Mouse (Mus musculus): ENCODE measurements around the gene Jsrp1. TPM values are rescaled to one million over a fixed set of nuclear protein-coding genes. Genes with fewer than 3 reads are reported as not detected.

Jsrp1 gene
- 0.20 and 3.2 TPM in 2 replicates for polyA plus RNA-seq (2012; rRNA removed)

DNA sequence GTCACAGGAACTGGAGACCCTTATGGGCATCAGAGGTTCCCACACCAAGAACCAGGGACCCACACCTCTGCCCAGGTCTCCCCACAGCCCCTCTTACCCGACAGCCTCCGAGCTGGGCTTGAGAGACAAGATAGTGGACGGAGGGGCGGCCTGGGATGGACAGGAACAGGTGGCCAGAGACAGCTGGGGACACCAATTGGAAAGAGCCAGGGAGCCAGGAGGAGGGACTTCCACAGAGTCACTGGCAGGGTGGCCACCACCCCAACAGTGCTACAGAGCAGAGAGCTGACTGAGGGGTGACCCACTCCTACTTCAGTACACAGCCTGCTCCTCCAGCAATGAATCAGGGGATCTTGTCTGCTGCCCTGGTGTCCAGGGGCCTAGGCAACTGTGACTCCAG lies at the start of gene Jsrp1:
TSS of gene Jsrp1 (minus strand) at position 133 of the 400 bp plus-strand sequence.
- H3K27me3 ChIP-seq (replicated peaks; ENCODE audit: control insufficient read depth, insufficient read depth, low read length), result no peaks in the 10 kb centered on the region
- H3K4me3 ChIP-seq (ENCODE audit: insufficient read depth, low read depth, low read length), result no peak within 1 kb of the TSS
- no peak for TF ChIP-seq CTCF (conservative IDR thresholded peaks at IDR 0.05; ENCODE audit: insufficient read depth, insufficient read length, low read depth, low read length)
- TF ChIP-seq POLR2A (IDR thresholded peaks at IDR 0.05; ENCODE audit: low read depth, low read length), result no peak
- 90% methylated on average over 4 of the region's 4 CpGs for WGBS
- DNase-seq, result no peak
- H3K36me3 ChIP-seq (ENCODE audit: control insufficient read depth, insufficient read depth, low read length), result no peaks in the 10 kb centered on the region
- no peak within 1 kb of the TSS for H3K27ac ChIP-seq (ENCODE audit: insufficient read depth, low read depth, low read length)
- H3K4me1 ChIP-seq (ENCODE audit: control insufficient read depth, insufficient read depth, low read length), result no peaks in the 10 kb centered on the region

GRCm38 (mm10) chr10:80862305-80862704 lies 49.0 kb upstream of the Jsrp1 start:
- no peaks in the 10 kb centered on the region for H3K27me3 ChIP-seq (replicated peaks; ENCODE audit: control insufficient read depth, insufficient read depth, low read length)
- WGBS, result 93% methylated on average over 5 of the region's 5 CpGs
- TF ChIP-seq CTCF (conservative IDR thresholded peaks at IDR 0.05; ENCODE audit: insufficient read depth, insufficient read length, low read depth, low read length), result no peak
- no peak for TF ChIP-seq POLR2A (IDR thresholded peaks at IDR 0.05; ENCODE audit: low read depth, low read length)
- H3K4me3 ChIP-seq (ENCODE audit: insufficient read depth, low read depth, low read length), result no peak overlapping the region
- no peaks in the 10 kb centered on the region for H3K36me3 ChIP-seq (ENCODE audit: control insufficient read depth, insufficient read depth, low read length)
- DNase-seq, result no peak
- no peaks in the 10 kb centered on the region for H3K4me1 ChIP-seq (ENCODE audit: control insufficient read depth, insufficient read depth, low read length)
- no peak overlapping the region for H3K27ac ChIP-seq (ENCODE audit: insufficient read depth, low read depth, low read length)

DNA sequence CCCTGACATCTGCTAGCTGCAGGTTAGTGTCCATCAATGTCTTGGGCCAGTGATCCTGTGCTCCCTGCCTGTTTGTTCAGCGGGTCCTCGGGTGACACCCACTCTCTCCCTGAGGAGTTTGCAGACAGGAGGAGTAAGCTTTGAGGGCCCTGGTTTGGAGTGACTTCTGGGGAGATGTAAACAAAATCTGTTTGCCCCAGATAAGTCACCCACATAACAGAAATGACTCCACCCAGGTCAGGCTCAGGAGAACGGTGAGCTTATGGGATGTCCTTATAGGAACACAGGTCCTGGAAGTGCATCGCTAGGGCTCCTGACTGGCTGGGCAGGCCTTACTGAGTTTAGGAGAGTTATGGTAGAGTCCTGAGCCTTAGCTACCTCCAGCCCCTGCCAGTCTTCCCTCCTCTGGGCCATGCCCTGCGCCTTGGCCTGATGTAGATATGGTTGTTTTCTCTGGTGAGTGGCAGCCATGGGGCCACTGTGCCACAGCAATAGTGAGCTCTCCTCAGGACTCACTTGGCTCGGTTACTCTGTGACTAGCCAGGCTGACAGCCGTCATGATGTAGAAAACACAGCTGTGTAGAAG lies 45.1 kb upstream of the Jsrp1 start:
- WGBS, result 67% methylated on average over 7 of the region's 7 CpGs
- no peak for TF ChIP-seq CTCF (conservative IDR thresholded peaks at IDR 0.05; ENCODE audit: insufficient read depth, insufficient read length, low read depth, low read length)
- Histone ChIP-seq H3K27me3 (replicated peaks; ENCODE audit: control insufficient read depth, insufficient read depth, low read length) (no peaks in the 10 kb centered on the region), H3K27ac (ENCODE audit: insufficient read depth, low read depth, low read length) (no peak overlapping the region), H3K36me3 (ENCODE audit: control insufficient read depth, insufficient read depth, low read length) (no peaks in the 10 kb centered on the region), H3K4me1 (ENCODE audit: control insufficient read depth, insufficient read depth, low read length) (peaks cover 7% of the 10 kb centered on the region), H3K4me3 (ENCODE audit: insufficient read depth, low read depth, low read length) (no peak overlapping the region)
- DNase-seq, result no peak

DNA sequence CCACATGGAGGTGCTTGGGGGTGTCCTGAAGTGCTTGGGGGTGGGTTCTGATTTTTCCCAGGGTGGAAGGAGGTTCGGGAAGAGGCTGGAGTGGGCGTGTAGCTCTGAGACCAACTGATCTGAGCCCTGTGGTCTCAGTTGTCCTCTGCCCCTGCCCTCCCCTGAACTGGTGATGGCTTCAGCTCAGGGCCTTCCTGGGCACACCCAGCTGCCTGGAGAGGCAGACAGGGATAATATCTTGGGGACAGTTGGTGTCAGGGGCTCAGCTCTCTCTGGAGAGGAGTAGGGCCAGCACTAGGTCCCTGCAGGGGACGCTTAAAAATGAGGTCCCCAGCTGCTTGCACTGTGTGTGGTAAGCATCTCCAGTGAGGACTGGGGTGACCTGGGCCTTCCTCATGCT lies 44.5 kb upstream of the Jsrp1 start:
- no peak for DNase-seq
- WGBS, result 70% methylated on average over 3 of the region's 3 CpGs
- no peak overlapping the region for H3K27ac ChIP-seq (ENCODE audit: insufficient read depth, low read depth, low read length)
- TF ChIP-seq POLR2A (IDR thresholded peaks at IDR 0.05; ENCODE audit: low read depth, low read length), result no peak
- no peak for TF ChIP-seq CTCF (conservative IDR thresholded peaks at IDR 0.05; ENCODE audit: insufficient read depth, insufficient read length, low read depth, low read length)
- H3K27me3 ChIP-seq (replicated peaks; ENCODE audit: control insufficient read depth, insufficient read depth, low read length), result no peaks in the 10 kb centered on the region
- H3K36me3 ChIP-seq (ENCODE audit: control insufficient read depth, insufficient read depth, low read length), result no peaks in the 10 kb centered on the region
- H3K4me3 ChIP-seq (ENCODE audit: insufficient read depth, low read depth, low read length), result no peak overlapping the region
- peaks cover 7% of the 10 kb centered on the region for H3K4me1 ChIP-seq (ENCODE audit: control insufficient read depth, insufficient read depth, low read length)

- no peak overlapping the region for H3K27ac ChIP-seq (ENCODE audit: insufficient read depth, low read depth, low read length)
- no peak for DNase-seq
- no peak for TF ChIP-seq POLR2A (IDR thresholded peaks at IDR 0.05; ENCODE audit: low read depth, low read length)
- no peak for TF ChIP-seq CTCF (conservative IDR thresholded peaks at IDR 0.05; ENCODE audit: insufficient read depth, insufficient read length, low read depth, low read length)
- no peak overlapping the region for H3K4me3 ChIP-seq (ENCODE audit: insufficient read depth, low read depth, low read length)
- peaks cover 7% of the 10 kb centered on the region for H3K4me1 ChIP-seq (ENCODE audit: control insufficient read depth, insufficient read depth, low read length)
- H3K27me3 ChIP-seq (replicated peaks; ENCODE audit: control insufficient read depth, insufficient read depth, low read length), result no peaks in the 10 kb centered on the region
- no peaks in the 10 kb centered on the region for H3K36me3 ChIP-seq (ENCODE audit: control insufficient read depth, insufficient read depth, low read length)
- 77% methylated on average over 8 of the region's 8 CpGs for WGBS
Measured at GRCm38 (mm10) chr10:80857386-80857785, 44.1 kb upstream of the Jsrp1 start.

- Histone ChIP-seq H3K27me3 (replicated peaks; ENCODE audit: control insufficient read depth, insufficient read depth, low read length) (no peaks in the 10 kb centered on the region), H3K36me3 (ENCODE audit: control insufficient read depth, insufficient read depth, low read length) (no peaks in the 10 kb centered on the region), H3K4me3 (ENCODE audit: insufficient read depth, low read depth, low read length) (no peak overlapping the region), H3K27ac (ENCODE audit: insufficient read depth, low read depth, low read length) (no peak overlapping the region), H3K4me1 (ENCODE audit: control insufficient read depth, insufficient read depth, low read length) (peaks cover 7% of the 10 kb centered on the region)
- DNase-seq, result no peak
- TF ChIP-seq POLR2A (IDR thresholded peaks at IDR 0.05; ENCODE audit: low read depth, low read length) (no peak), CTCF (conservative IDR thresholded peaks at IDR 0.05; ENCODE audit: insufficient read depth, insufficient read length, low read depth, low read length) (no peak)
- WGBS, result 80% methylated on average over 5 of the region's 5 CpGs
Measured at GRCm38 (mm10) chr10:80856908-80857307, 43.6 kb upstream of the Jsrp1 start.

- no peaks in the 10 kb centered on the region for H3K36me3 ChIP-seq (ENCODE audit: control insufficient read depth, insufficient read depth, low read length)
- H3K27ac ChIP-seq (ENCODE audit: insufficient read depth, low read depth, low read length), result no peak overlapping the region
- WGBS, result 56% methylated on average over 3 of the region's 3 CpGs
- no peak overlapping the region for H3K4me3 ChIP-seq (ENCODE audit: insufficient read depth, low read depth, low read length)
- TF ChIP-seq CTCF (conservative IDR thresholded peaks at IDR 0.05; ENCODE audit: insufficient read depth, insufficient read length, low read depth, low read length), result 0 out of 2 replicates have a peak, but pooled peaks have one; percentile 7
- TF ChIP-seq POLR2A (IDR thresholded peaks at IDR 0.05; ENCODE audit: low read depth, low read length), result no peak
- H3K27me3 ChIP-seq (replicated peaks; ENCODE audit: control insufficient read depth, insufficient read depth, low read length), result no peaks in the 10 kb centered on the region
- peaks cover 7% of the 10 kb centered on the region for H3K4me1 ChIP-seq (ENCODE audit: control insufficient read depth, insufficient read depth, low read length)
- DNase-seq, result no peak
Measured at GRCm38 (mm10) chr10:80856267-80856666, 43.0 kb upstream of the Jsrp1 start.

All from kidney, adult 2 months (tissue).